2 mouse cellular contexts compared by ENCODE assay signal in the genomic region with DNA sequence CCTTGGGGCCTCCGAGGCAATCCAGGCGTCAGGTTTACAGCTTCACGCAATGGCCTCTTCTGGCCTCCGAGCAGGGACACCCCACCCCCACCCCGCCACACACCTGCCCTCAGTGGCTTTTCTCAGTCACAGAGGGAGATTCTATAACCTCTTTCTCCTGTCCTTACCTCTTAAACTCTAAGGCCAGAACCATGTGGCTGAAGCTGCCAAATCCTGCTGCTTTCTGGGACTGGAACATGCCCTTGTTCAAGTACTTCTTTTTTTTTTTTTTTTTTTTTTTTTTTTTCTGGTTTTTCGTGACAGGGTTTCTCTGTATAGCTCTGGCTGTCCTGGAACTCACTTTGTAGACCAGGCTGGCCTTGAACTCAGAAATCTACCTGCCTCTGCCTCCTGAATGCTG. TPM values are rescaled to one million over a fixed set of nuclear protein-coding genes. Genes with fewer than 3 reads are reported as not detected.
"Had no signal": no experiment of that assay in that cellular context is flagged by ENCODE, and none has a peak within 500 bp of the region (broad histone marks: within the 10 kb centered on the region; RNA-seq: fewer than 3 reads in every experiment).

No protein-coding gene starts in this region.

RNA-seq across cellular contexts. Expression of a gene that starts 25.0 kb away (rescaled TPM):
- total RNA-seq: neutrophil, adult 5-6 weeks had no signal
- polyA plus RNA-seq: testis, adult 2 months had no signal
